Mouse (Mus musculus) left cerebral cortex, adult 11 months (tissue): ENCODE data around the gene Il17re.

Source experiments
- DNase-seq: peaks from one replicate; pipeline ENCODE4 v3.0.0; 2022; ENCODE audit warnings: low spot score

Gene Il17re

DNA sequence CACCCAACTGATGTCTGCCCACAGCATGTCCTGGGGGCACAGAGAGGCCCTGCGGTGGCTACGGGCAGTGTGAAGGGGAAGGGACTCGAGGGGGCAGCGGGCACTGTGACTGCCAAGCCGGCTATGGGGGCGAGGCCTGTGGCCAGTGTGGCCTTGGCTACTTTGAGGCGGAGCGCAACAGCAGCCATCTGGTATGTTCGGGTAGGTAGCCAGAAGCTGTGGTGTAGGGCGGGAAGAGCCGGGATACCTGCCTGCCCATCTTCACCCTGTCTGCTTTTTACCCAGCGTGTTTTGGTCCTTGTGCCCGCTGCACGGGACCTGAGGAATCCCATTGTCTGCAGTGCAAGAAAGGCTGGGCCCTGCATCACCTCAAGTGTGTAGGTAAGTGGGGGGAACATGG is 31.1 kb downstream of the Il17re start:
- no peak for DNase-seq

GRCm38 (mm10) chr6:113492101-113492864 is 34.0 kb downstream of the Il17re start:
- peak; percentile 61 for DNase-seq

DNA sequence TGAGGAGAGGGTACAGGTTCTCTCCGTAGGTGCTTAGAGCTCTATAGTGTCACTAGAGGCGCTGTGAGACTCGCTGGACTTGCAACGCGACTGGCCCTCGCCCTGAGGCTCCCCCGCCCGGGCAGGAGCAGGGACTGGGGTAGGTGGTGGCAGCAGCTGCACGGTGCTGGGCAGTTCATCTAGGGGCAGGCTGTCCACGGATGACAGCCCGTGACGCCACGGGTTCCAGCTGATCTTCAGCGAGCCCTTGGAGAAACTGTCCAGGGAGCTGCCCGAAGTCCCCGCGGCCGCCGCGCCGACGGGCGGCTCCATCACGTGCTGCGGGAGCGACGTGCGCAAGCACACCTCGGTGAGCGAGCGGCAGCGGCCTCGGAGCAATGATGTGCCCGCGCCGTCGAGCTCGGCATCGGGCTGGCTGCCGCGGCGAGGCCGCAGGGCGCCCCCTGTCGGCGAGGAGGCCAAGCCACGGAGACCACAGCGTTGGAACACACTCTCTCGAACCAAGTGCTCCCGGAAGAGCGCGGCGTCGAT is 36.0 kb downstream of the Il17re start:
- DNase-seq: no peak

DNA sequence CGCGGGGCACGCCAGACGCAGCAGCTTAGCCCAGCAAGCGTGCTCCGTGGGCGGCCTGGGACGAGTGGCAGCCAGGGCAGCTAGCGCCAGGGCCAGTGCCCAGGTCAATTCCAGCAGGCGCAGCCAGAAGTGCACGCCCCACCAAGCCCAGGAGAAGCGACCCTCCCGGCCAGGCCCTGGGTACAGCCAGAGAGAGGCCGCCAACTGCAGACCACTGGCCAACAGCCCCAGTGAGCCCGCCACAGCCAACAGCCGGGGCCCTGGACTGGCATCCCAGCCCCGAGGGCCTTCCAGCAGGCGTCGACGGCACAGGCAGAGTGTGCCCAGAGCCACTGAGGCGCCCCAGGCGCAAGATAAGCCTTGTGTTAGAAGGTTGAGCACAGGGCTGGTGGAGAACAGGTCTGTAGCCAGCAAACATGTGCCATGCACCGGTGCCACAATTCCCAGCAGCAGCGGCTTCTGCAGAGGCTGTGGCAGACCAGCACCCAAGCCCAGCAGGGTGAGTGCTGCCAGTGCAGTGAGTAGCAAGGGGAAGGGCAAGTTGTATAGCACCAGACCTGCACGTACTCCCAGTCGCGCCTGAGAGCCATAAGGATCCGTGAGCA is 36.9 kb downstream of the Il17re start:
- DNase-seq: no peak

- no peak for DNase-seq
Measured at GRCm38 (mm10) chr6:113499346-113499745, 41.1 kb downstream of the Il17re start.

GRCm38 (mm10) chr6:113501388-113502084 is 43.3 kb downstream of the Il17re start, which contains the start of gene Prrt3:
TSS of gene Prrt3 (minus strand) at chr6:113501931.
- DNase-seq: peak; percentile 72

GRCm38 (mm10) chr6:113502801-113503200 is 44.5 kb downstream of the Il17re start:
- no peak for DNase-seq

DNA sequence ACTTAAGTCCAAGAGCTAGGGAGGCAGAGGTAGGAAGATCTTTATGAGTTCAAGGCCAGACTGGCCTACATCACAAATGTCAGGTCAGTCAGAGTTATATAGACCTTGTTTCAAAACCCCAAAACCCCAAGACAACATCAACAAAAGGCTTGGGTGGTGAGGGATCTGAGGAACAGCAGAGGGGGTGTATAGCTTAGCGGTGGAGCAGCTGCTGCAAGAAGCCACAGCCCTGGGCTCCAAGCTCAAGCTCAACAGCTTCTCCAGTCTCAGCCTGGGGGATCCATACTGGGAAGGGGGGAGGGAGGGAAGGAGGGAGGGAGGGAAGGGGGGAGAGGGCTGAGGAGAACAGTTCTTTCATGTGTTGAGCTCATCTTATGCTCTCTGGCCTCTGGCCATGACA is 47.4 kb downstream of the Il17re start:
- no peak for DNase-seq

DNA sequence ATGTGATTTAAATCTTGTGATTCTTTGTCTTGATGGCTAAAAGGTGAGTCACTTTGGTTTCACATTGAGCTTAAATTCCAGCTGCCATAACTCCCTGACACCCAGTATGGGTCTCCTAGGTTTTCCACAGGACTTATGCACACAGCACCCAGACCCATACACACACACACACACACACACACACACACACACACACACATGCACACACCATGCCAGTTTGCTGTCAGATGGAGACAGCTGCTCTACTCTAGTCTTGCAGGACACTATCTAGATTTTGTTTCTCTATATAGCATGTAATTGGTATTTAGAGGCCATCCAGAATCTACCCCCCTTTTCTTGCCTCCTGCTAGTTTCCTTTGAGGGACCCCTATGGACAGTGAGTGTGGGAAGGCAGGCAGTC is 48.8 kb downstream of the Il17re start:
- DNase-seq: no peak

DNA sequence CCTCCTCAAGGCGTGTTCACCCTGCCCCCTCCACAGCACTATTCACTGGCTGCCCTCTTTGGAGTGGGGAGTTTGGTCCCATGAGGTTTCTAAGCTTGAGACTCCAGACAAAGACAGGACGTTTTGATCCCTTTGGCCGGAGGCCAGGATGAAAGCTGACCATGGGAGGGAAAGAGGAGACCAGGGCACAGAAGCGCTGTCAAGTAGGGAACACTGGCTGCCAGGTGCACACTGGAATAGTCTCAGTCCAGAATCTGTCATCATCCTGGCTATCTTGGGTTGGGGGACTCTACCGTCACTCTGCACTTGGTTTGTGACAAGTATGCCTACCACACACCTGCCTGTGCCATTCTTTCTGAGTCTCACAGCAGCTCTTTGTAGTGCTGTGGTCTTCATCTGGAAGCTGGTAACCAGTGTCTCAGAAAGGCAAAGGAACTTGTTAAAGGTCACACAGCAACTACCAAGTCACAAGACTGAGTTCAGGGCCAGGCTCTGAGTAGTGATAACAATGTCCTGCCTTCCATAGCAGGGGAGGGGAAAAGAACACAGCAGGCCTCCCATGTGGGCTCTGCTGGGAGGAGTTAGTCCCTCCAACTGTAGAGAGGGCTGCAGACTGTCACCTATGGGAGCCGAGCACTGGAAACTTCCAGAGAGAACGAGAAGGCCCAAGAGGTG is 50.1 kb downstream of the Il17re start:
- no peak for DNase-seq

- DNase-seq: no peak
Measured at GRCm38 (mm10) chr6:113508947-113509280, 50.6 kb downstream of the Il17re start.

DNA sequence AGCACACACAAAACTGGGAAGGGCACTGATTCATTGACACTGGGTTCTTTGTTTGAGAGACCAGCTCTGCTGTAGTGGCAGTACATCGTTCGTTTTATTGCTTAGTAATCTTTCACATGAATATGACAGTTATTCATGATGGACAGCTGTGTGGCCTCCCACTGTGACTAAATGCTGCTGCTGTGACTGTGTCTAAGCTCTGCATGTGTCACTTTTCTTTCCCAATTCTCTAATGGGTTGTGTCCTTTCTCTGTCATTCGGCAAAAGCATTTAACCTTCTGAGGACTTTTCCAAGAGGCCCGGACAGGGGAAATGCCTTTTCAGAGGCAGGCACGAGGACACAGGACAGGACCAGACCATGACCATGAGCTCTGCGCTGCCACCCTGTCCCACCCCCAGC is 55.7 kb downstream of the Il17re start:
- no peak for DNase-seq

DNA sequence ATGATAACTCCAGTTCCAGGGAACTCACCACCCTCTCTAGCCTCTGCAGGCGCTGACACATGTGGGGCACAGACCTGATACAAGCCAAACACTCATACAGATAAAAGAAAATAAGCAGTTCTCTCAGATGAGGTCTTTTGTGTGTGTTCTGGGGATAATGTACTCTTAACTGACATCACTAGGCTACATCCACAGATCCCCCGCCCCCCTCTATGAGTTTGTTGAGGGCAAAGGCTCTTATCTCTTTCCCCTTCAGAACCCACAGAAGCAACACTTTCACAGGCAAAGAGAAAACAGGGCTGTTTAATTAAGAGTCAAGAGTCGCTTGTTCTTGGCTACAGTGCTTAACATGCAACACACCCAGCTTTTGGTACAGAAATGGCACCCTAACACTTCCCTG is 56.3 kb downstream of the Il17re start:
- DNase-seq: no peak

- DNase-seq: no peak
Measured at GRCm38 (mm10) chr6:113517434-113518080, 59.3 kb downstream of the Il17re start.
